In genomic region chr1:43358191-43358590, GRCm38 (mm10) we compare ENCODE assay signal across 8 mouse cellular contexts.
A peak's percentile ranks its signal among the peaks of the same experiment; 100 is the strongest.
DNase-seq lines count a peak whose midpoint lies in the region; ATAC-seq lines count a peak whose summit lies in the region.

No protein-coding gene starts in this region.

- H3K4me1 ChIP-seq in intestine, embryonic 15.5 days (replicated peaks), result peaks cover 19% of the 10 kb centered on the region
- H3K4me1 ChIP-seq in intestine, embryonic 16.5 days (ENCODE audit: control insufficient read depth, insufficient read depth, low read length), result peaks cover 15% of the 10 kb centered on the region
- H3K4me1 ChIP-seq in hindbrain, embryonic 14.5 days (replicated peaks; ENCODE audit: control insufficient read depth, insufficient read depth, low read length), result peaks cover 16% of the 10 kb centered on the region
- peaks cover 30% of the 10 kb centered on the region for H3K4me1 ChIP-seq in neural tube, embryonic 11.5 days (ENCODE audit: control insufficient read depth, insufficient read depth, low read length)
- peaks cover 12% of the 10 kb centered on the region for H3K4me1 ChIP-seq in stomach, embryonic 14.5 days (ENCODE audit: control insufficient read depth, insufficient read depth, low read length)

- H3K27me3 ChIP-seq in intestine, embryonic 15.5 days (replicated peaks), result no peaks in the 10 kb centered on the region
- H3K27me3 ChIP-seq in intestine, embryonic 16.5 days (replicated peaks; ENCODE audit: control insufficient read depth, insufficient read depth, low read length), result no peaks in the 10 kb centered on the region
- no peaks in the 10 kb centered on the region for H3K27me3 ChIP-seq in hindbrain, embryonic 14.5 days (ENCODE audit: control insufficient read depth, insufficient read depth, low read length)
- no peaks in the 10 kb centered on the region for H3K27me3 ChIP-seq in neural tube, embryonic 11.5 days (ENCODE audit: control insufficient read depth, insufficient read depth, low read length)
- no peaks in the 10 kb centered on the region for H3K27me3 ChIP-seq in stomach, embryonic 14.5 days (ENCODE audit: control insufficient read depth, insufficient read depth, low read length)

- H3K9me3 ChIP-seq in intestine, embryonic 15.5 days, result no peaks in the 10 kb centered on the region
- 0 out of 2 replicates have a peak, but pooled peaks cover 2% of the 10 kb centered on the region for H3K9me3 ChIP-seq in intestine, embryonic 16.5 days (ENCODE audit: control insufficient read depth, low read length)
- H3K9me3 ChIP-seq in hindbrain, embryonic 14.5 days (ENCODE audit: control insufficient read depth, low read length), result no peaks in the 10 kb centered on the region
- H3K9me3 ChIP-seq in neural tube, embryonic 11.5 days (ENCODE audit: control insufficient read depth, low read length), result no peaks in the 10 kb centered on the region
- H3K9me3 ChIP-seq in stomach, embryonic 14.5 days (ENCODE audit: control insufficient read depth, low read depth, low read length), result no peaks in the 10 kb centered on the region

- no peak overlapping the region for H3K4me3 ChIP-seq in intestine, embryonic 15.5 days (replicated peaks)
- no peak overlapping the region for H3K4me3 ChIP-seq in intestine, embryonic 16.5 days (ENCODE audit: low read length)
- H3K4me3 ChIP-seq in hindbrain, embryonic 14.5 days (replicated peaks; ENCODE audit: low read length), result no peak overlapping the region
- H3K4me3 ChIP-seq in neural tube, embryonic 11.5 days (ENCODE audit: low read depth, low read length), result no peak overlapping the region
- H3K4me3 ChIP-seq in stomach, embryonic 14.5 days (ENCODE audit: low read depth, low read length), result no peak overlapping the region

- intact Hi-C loops in left cerebral cortex, postnatal 25 days (cut with DNase I), result no loop called here

- ATAC-seq in intestine, embryonic 15.5 days, result peak; percentile 53; the same call in 1 of the 2 replicates
- ATAC-seq in intestine, embryonic 16.5 days, result no peak
- ATAC-seq in hindbrain, embryonic 14.5 days (ENCODE audit: low FRiP score), result peak; percentile 87
- ATAC-seq in neural tube, embryonic 11.5 days (ENCODE audit: insufficient read depth, low FRiP score, low TSS enrichment), result peak; percentile 86
- no peak for ATAC-seq in stomach, embryonic 14.5 days (ENCODE audit: insufficient number of reproducible peaks, insufficient read depth, low FRiP score, low read depth)
- no peak; the same call in 1 of the 2 replicates for ATAC-seq in monocyte, adult 5-6 weeks (replicated peaks; ENCODE audit: insufficient number of reproducible peaks, low FRiP score, low TSS enrichment, poor library complexity, severe bottlenecking)

- H3K9ac ChIP-seq in intestine, embryonic 15.5 days, result no peak overlapping the region
- H3K9ac ChIP-seq in intestine, embryonic 16.5 days (ENCODE audit: low read depth, low read length), result no peak overlapping the region
- H3K9ac ChIP-seq in hindbrain, embryonic 14.5 days, result no peak overlapping the region
- no peak overlapping the region for H3K9ac ChIP-seq in neural tube, embryonic 11.5 days (ENCODE audit: low read length)
- H3K9ac ChIP-seq in stomach, embryonic 14.5 days (replicated peaks; ENCODE audit: low read depth, low read length), result no peak overlapping the region

- no peak overlapping the region for H3K4me2 ChIP-seq in intestine, embryonic 15.5 days (replicated peaks)
- no peak overlapping the region for H3K4me2 ChIP-seq in intestine, embryonic 16.5 days (ENCODE audit: low read depth, low read length)
- no peak overlapping the region for H3K4me2 ChIP-seq in hindbrain, embryonic 14.5 days (replicated peaks)
- H3K4me2 ChIP-seq in neural tube, embryonic 11.5 days (ENCODE audit: low read depth), result no peak overlapping the region
- H3K4me2 ChIP-seq in stomach, embryonic 14.5 days (replicated peaks; ENCODE audit: low read depth, low read length), result no peak overlapping the region

- no peaks in the 10 kb centered on the region for H3K36me3 ChIP-seq in intestine, embryonic 15.5 days
- H3K36me3 ChIP-seq in intestine, embryonic 16.5 days (ENCODE audit: control insufficient read depth, insufficient read depth, low read length), result no peaks in the 10 kb centered on the region
- no peaks in the 10 kb centered on the region for H3K36me3 ChIP-seq in hindbrain, embryonic 14.5 days (replicated peaks; ENCODE audit: control insufficient read depth, insufficient read depth)
- H3K36me3 ChIP-seq in neural tube, embryonic 11.5 days (ENCODE audit: control insufficient read depth, insufficient read depth, low read length), result no peaks in the 10 kb centered on the region
- no peaks in the 10 kb centered on the region for H3K36me3 ChIP-seq in stomach, embryonic 14.5 days (ENCODE audit: control insufficient read depth, insufficient read depth, low read length)

- DNase-seq in embryo, embryonic 11 days, result peak; percentile 73
- peak; percentile 72 for DNase-seq in hindbrain, embryonic 14.5 days (ENCODE audit: low spot score)
- peak; percentile 8 to 35 for DNase-seq in left cerebral cortex, postnatal 25 days (ENCODE audit: low spot score in 2 of 2)
- DNase-seq in neural tube, embryonic 11.5 days (ENCODE audit: low spot score), result peak; percentile 82

- no peak overlapping the region for H3K27ac ChIP-seq in intestine, embryonic 15.5 days
- no peak overlapping the region for H3K27ac ChIP-seq in intestine, embryonic 16.5 days (ENCODE audit: low read length)
- no peak overlapping the region for H3K27ac ChIP-seq in hindbrain, embryonic 14.5 days
- H3K27ac ChIP-seq in neural tube, embryonic 11.5 days (ENCODE audit: low read depth, low read length), result 0 out of 2 replicates have a peak overlapping the region, but pooled peaks have one; percentile 27
- H3K27ac ChIP-seq in stomach, embryonic 14.5 days (ENCODE audit: low read length), result 0 out of 2 replicates have a peak overlapping the region, but pooled peaks have one; percentile 33

- WGBS in intestine, embryonic 15.5 days, result 67% methylated on average over 6 of the region's 6 CpGs
- WGBS in intestine, embryonic 16.5 days, result 55% methylated on average over 6 of the region's 6 CpGs
- 18% methylated on average over 6 of the region's 6 CpGs for WGBS in hindbrain, embryonic 14.5 days
- WGBS in neural tube, embryonic 11.5 days, result 27% methylated on average over 6 of the region's 6 CpGs
- WGBS in stomach, embryonic 14.5 days, result 46% methylated on average over 6 of the region's 6 CpGs

Comparison
In these comparisons a context has a peak if more than half of its experiments do, and no peak if none do; other contexts are left out.
1. ATAC-seq: peak in intestine, embryonic 15.5 days (single experiment), hindbrain, embryonic 14.5 days (single experiment) and neural tube, embryonic 11.5 days (single experiment); none in intestine, embryonic 16.5 days (single experiment), stomach, embryonic 14.5 days (single experiment) and monocyte, adult 5-6 weeks (single experiment).
2. H3K27ac ChIP-seq: peak in neural tube, embryonic 11.5 days (single experiment) and stomach, embryonic 14.5 days (single experiment); none in intestine, embryonic 15.5 days (single experiment), intestine, embryonic 16.5 days (single experiment) and hindbrain, embryonic 14.5 days (single experiment).
3. DNase-seq: peak in every context shown above with its lines; median percentile 82 in neural tube, embryonic 11.5 days; 73 in embryo, embryonic 11 days; 72 in hindbrain, embryonic 14.5 days; 22 in left cerebral cortex, postnatal 25 days.